Mouse (Mus musculus): ENCODE data around the gene Smc5. TPM values are rescaled to one million over a fixed set of nuclear protein-coding genes. Genes with fewer than 3 reads are reported as not detected.

The Smc5 gene
- polyA plus RNA-seq, 1 experiment from 2014 or later: 33.7 TPM

DNA sequence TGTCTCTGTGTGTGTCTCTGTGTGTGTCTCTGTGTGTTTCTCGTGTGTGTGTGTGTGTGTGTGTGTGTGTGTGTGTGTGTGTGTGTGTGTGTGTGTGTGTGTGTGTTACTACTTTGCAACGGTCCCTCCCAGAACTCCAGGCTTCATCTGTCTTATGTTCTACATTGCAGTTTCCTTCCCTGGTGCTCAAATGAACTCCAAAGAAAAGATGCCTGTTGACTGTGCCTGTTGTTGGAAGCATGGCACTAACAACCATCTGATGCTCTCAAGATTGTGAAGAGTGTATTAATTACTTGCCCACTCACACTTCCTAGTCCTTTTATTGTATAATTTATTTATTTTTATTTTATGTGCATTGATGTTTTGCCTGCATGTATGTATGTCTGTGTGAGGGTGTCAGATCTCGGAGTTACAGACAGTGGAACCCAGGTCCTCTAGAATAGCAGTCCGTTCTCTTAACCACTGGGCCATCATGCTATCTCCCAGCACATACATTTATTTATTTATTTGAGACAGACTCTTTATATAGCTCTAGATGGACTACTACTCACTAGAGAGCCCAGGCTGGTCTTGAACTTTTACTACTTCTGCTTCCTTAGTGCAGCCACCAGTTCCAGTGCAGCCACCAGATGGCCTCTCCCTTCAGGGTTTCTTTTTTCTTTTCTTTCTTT is 492 bp upstream of the Smc5 start:
- H3K9me3 ChIP-seq: no peaks in the 10 kb centered on the region
- no peak overlapping the region; the same call in 1 of the 2 replicates for H3K27ac ChIP-seq (replicated peaks)
- no peaks in the 10 kb centered on the region for H3K36me3 ChIP-seq
- H3K4me3 ChIP-seq: peak overlapping the region; percentile 69
- H3K27me3 ChIP-seq: no peaks in the 10 kb centered on the region
- H3K4me2 ChIP-seq (replicated peaks): peak overlapping the region; percentile 55
- no peak overlapping the region for H3K9ac ChIP-seq (replicated peaks)
- 56% methylated on average over 4 of the region's 4 CpGs for WGBS
- ATAC-seq (replicated peaks): peak; percentile 61
- H3K4me1 ChIP-seq: peaks cover 9% of the 10 kb centered on the region

DNA sequence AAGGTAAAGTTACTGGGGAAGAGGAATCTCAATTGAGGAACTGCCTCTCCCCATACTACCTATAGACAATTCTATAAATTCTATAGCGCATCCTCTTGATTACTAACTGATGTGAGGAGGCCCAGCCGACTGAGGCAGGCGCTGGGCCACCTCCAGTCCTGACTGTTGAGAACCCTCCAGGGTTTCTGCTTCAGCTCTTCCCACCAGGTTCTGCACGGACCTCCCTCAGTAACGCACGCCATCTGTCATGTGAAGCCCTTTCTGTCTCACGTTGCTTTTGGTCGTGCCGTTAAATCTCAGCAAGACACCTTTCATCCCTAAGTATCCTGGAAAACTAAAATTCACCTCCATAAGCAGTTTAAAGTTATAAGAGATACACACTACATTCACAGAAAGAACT is 16.9 kb downstream of the Smc5 start:
- Histone ChIP-seq H3K4me2 (replicated peaks) (no peak overlapping the region), H3K9me3 (no peaks in the 10 kb centered on the region), H3K36me3 (peaks cover 43% of the 10 kb centered on the region), H3K9ac (replicated peaks) (no peak overlapping the region), H3K27me3 (no peaks in the 10 kb centered on the region), H3K4me1 (no peaks in the 10 kb centered on the region), H3K27ac (replicated peaks) (no peak overlapping the region), H3K4me3 (no peak overlapping the region)
- ATAC-seq (replicated peaks): no peak
- 86% methylated on average over 9 of the region's 9 CpGs for WGBS

DNA sequence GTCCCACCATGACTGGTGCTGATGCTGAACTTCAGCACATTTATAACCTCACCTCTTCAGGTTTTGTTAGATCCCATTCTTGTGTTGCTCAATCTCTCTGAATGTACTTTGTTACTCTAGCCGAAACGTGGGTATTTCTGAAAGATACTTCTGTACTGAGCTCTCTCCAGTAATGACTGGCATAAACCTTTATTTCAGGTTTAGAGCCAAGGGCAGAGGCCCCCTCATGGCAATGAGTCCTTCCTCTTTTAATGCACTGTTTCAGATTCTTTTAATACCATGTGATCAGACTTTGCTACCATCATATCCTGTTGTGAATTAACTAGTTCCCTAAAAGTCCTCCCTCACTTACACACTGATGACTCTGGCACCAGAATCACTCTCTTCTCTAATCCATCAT is 27.2 kb downstream of the Smc5 start:
- H3K4me1 ChIP-seq: no peaks in the 10 kb centered on the region
- H3K4me3 ChIP-seq: no peak overlapping the region
- H3K9me3 ChIP-seq: no peaks in the 10 kb centered on the region
- 91% methylated on average over 2 of the region's 2 CpGs for WGBS
- H3K9ac ChIP-seq (replicated peaks): no peak overlapping the region
- H3K27me3 ChIP-seq: no peaks in the 10 kb centered on the region
- H3K27ac ChIP-seq (replicated peaks): no peak overlapping the region
- no peak for ATAC-seq (replicated peaks)
- no peak overlapping the region for H3K4me2 ChIP-seq (replicated peaks)
- H3K36me3 ChIP-seq: peaks cover 22% of the 10 kb centered on the region

GRCm38 (mm10) chr19:23225065-23225464 is 48.6 kb downstream of the Smc5 start:
- ATAC-seq (replicated peaks): no peak
- no peak overlapping the region for H3K27ac ChIP-seq (replicated peaks)
- no peaks in the 10 kb centered on the region for H3K4me1 ChIP-seq
- WGBS: 55% methylated on average over 4 of the region's 4 CpGs
- no peak overlapping the region for H3K9ac ChIP-seq (replicated peaks)
- H3K4me3 ChIP-seq: no peak overlapping the region
- H3K9me3 ChIP-seq: no peaks in the 10 kb centered on the region
- H3K4me2 ChIP-seq (replicated peaks): no peak overlapping the region
- no peaks in the 10 kb centered on the region for H3K27me3 ChIP-seq
- H3K36me3 ChIP-seq: peaks cover 34% of the 10 kb centered on the region

- Histone ChIP-seq H3K36me3 (peaks cover 30% of the 10 kb centered on the region), H3K4me1 (no peaks in the 10 kb centered on the region), H3K4me2 (replicated peaks) (no peak overlapping the region), H3K27ac (replicated peaks) (no peak overlapping the region), H3K27me3 (no peaks in the 10 kb centered on the region), H3K9ac (replicated peaks) (no peak overlapping the region), H3K4me3 (no peak overlapping the region), H3K9me3 (no peaks in the 10 kb centered on the region)
- no peak for ATAC-seq (replicated peaks)
- 58% methylated on average over 8 of the region's 8 CpGs for WGBS
Measured at GRCm38 (mm10) chr19:23214326-23214725, 59.4 kb downstream of the Smc5 start.

- ATAC-seq (replicated peaks): no peak
- no peak overlapping the region for H3K9ac ChIP-seq (replicated peaks)
- H3K4me1 ChIP-seq: no peaks in the 10 kb centered on the region
- H3K27ac ChIP-seq (replicated peaks): no peak overlapping the region
- no peaks in the 10 kb centered on the region for H3K27me3 ChIP-seq
- no peak overlapping the region for H3K4me3 ChIP-seq
- H3K36me3 ChIP-seq: peaks cover 34% of the 10 kb centered on the region
- 87% methylated on average over 6 of the region's 6 CpGs for WGBS
- no peaks in the 10 kb centered on the region for H3K9me3 ChIP-seq
- H3K4me2 ChIP-seq (replicated peaks): no peak overlapping the region
Measured at GRCm38 (mm10) chr19:23211325-23211724, 62.4 kb downstream of the Smc5 start.

DNA sequence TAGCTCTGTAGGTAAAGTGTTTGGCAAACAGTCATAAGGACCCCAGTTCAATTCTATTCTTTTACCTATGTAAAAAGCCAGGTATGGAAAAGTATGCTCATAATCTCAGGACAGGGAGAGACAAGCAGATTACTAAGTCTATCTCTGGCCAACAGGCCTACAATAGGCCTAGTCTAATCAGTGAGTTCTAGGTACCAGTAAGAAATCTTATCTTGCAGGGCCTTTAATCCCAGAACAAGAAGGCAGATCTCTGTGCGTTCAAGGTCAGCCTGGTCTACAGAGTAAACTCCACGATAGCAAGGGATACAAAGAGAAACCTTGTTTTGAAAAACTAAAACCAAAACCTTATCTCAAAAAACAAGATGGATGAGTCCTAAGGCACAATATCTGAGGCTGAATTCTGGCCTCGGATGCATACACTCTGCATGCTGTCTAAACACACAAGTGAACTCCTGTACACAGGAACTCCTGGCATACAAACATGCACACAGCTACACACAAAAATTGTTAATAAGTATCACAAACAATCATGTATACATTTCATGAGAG is 70.1 kb downstream of the Smc5 start:
- Histone ChIP-seq H3K27ac (replicated peaks) (no peak overlapping the region), H3K4me2 (replicated peaks) (no peak overlapping the region), H3K4me3 (no peak overlapping the region), H3K9me3 (no peaks in the 10 kb centered on the region), H3K27me3 (no peaks in the 10 kb centered on the region), H3K9ac (replicated peaks) (no peak overlapping the region), H3K4me1 (no peaks in the 10 kb centered on the region), H3K36me3 (peaks cover 30% of the 10 kb centered on the region)
- 96% methylated on average over 3 of the region's 3 CpGs for WGBS
- no peak for ATAC-seq (replicated peaks)

- peaks cover 25% of the 10 kb centered on the region for H3K36me3 ChIP-seq
- no peaks in the 10 kb centered on the region for H3K4me1 ChIP-seq
- ATAC-seq (replicated peaks): no peak
- H3K9me3 ChIP-seq: no peaks in the 10 kb centered on the region
- H3K9ac ChIP-seq (replicated peaks): no peak overlapping the region
- H3K27ac ChIP-seq (replicated peaks): no peak overlapping the region
- no peaks in the 10 kb centered on the region for H3K27me3 ChIP-seq
- H3K4me3 ChIP-seq: no peak overlapping the region
- WGBS: 95% methylated on average over 5 of the region's 5 CpGs
- no peak overlapping the region for H3K4me2 ChIP-seq (replicated peaks)
Measured at GRCm38 (mm10) chr19:23202106-23202505, 71.6 kb downstream of the Smc5 start.

DNA sequence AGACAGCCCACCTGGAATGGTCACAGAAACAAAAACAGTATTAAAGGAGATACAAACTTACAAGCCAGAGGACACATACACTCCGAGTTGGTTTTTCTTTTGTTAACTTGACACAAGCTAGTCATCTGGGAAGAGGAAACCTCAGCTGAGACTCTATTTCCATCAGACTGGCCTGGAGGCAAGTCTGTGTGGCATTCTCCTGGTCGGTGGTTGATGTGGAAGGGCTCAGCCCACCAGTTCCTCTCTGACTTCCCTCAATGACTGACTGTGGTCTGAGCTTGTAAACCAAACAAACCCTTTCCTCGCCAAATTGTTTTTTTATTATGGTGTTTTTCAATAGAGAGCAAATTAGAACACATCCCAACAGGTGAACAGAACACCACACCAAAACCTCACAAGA is 80.6 kb downstream of the Smc5 start:
- no peak for ATAC-seq (replicated peaks)
- Histone ChIP-seq H3K9me3 (no peaks in the 10 kb centered on the region), H3K36me3 (0 out of 2 replicates have a peak, but pooled peaks cover 3% of the 10 kb centered on the region), H3K27ac (replicated peaks) (no peak overlapping the region), H3K4me3 (no peak overlapping the region), H3K4me2 (replicated peaks) (no peak overlapping the region), H3K27me3 (no peaks in the 10 kb centered on the region), H3K4me1 (no peaks in the 10 kb centered on the region), H3K9ac (replicated peaks) (no peak overlapping the region)
- 90% methylated on average over 3 of the region's 3 CpGs for WGBS

DNA sequence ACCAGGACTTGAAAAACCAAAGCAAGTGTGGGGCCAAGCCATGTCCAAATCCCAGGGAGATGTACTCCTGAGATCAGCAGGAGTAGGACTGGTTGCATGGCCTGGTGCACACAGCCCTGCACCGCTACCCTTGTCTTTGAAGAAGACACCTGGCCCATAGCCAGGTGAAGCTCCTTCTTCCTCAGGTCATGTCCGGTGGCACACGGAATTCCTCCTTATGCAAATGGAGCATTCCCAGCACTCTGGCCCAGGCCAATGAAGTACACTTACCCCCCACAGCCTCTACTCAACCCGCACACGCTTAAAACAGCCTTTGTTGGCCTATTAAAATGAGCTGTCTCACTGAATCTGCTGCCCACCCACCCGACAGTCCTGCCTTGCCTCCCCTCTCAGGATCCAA is 82.2 kb downstream of the Smc5 start:
- Histone ChIP-seq H3K9me3 (no peaks in the 10 kb centered on the region), H3K27ac (replicated peaks) (no peak overlapping the region), H3K4me1 (no peaks in the 10 kb centered on the region), H3K36me3 (0 out of 2 replicates have a peak, but pooled peaks cover 3% of the 10 kb centered on the region), H3K4me2 (replicated peaks) (no peak overlapping the region), H3K27me3 (no peaks in the 10 kb centered on the region), H3K9ac (replicated peaks) (no peak overlapping the region), H3K4me3 (no peak overlapping the region)
- 85% methylated on average over 6 of the region's 6 CpGs for WGBS
- no peak for ATAC-seq (replicated peaks)

DNA sequence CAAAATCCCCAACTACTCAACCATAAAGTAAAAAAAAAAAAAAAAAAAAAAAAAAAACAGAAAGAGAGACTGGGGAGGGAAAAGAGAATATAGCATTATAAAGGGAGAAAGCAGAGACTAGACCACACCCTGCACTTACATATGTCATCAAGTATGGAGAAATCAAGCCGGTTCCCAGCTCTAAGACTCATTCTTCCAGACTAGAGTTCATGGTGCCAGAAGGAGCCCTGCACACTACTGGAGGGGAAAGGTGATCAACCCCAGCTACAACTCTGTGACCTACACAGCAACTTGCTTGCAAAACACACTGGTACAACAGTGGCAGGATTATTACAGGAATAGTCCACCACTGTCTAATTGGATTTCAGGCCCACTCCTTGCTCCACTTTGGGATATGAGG is 84.0 kb downstream of the Smc5 start:
- ATAC-seq (replicated peaks): no peak
- no peak overlapping the region for H3K4me2 ChIP-seq (replicated peaks)
- H3K9me3 ChIP-seq: no peaks in the 10 kb centered on the region
- H3K36me3 ChIP-seq: no peaks in the 10 kb centered on the region
- H3K4me3 ChIP-seq: no peak overlapping the region
- H3K4me1 ChIP-seq: no peaks in the 10 kb centered on the region
- no peak overlapping the region for H3K27ac ChIP-seq (replicated peaks)
- WGBS: 93% methylated on average over 1 of the region's 1 CpGs
- no peak overlapping the region for H3K9ac ChIP-seq (replicated peaks)
- no peaks in the 10 kb centered on the region for H3K27me3 ChIP-seq

DNA sequence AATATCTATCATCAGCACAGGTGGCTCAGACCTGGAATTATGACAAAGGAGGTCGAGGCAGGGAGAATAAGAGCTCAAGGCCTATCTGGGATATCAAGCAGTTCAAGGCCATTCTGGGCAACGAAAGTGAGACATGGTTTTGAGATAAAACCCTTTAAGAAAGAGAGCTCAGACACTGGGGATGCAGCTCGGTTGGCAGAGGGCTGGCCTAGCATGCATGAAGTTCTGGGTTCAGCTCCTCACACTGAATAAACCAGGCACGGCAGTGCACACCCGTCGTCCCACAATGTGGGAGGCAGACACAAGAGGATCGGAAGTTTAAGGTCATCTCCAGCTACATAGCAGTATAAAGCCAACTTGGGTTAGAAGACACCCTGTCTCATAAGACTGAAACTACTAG is 84.7 kb downstream of the Smc5 start:
- Histone ChIP-seq H3K27ac (replicated peaks) (no peak overlapping the region), H3K9ac (replicated peaks) (no peak overlapping the region), H3K4me3 (no peak overlapping the region), H3K4me1 (no peaks in the 10 kb centered on the region), H3K36me3 (no peaks in the 10 kb centered on the region), H3K27me3 (no peaks in the 10 kb centered on the region), H3K4me2 (replicated peaks) (no peak overlapping the region), H3K9me3 (no peaks in the 10 kb centered on the region)
- WGBS: 96% methylated on average over 7 of the region's 7 CpGs
- no peak for ATAC-seq (replicated peaks)

GRCm38 (mm10) chr19:23187732-23188131 is 86.0 kb downstream of the Smc5 start:
- 68% methylated on average over 6 of the region's 6 CpGs for WGBS
- H3K36me3 ChIP-seq: no peaks in the 10 kb centered on the region
- no peak overlapping the region for H3K4me3 ChIP-seq
- no peak overlapping the region for H3K4me2 ChIP-seq (replicated peaks)
- no peaks in the 10 kb centered on the region for H3K9me3 ChIP-seq
- no peak for ATAC-seq (replicated peaks)
- no peak overlapping the region for H3K27ac ChIP-seq (replicated peaks)
- H3K27me3 ChIP-seq: no peaks in the 10 kb centered on the region
- no peak overlapping the region for H3K9ac ChIP-seq (replicated peaks)
- no peaks in the 10 kb centered on the region for H3K4me1 ChIP-seq
